Mouse (Mus musculus) bone marrow macrophage, adult 2 months (primary cell): ENCODE measurements at regions not wholly inside any gene's neighbourhood (a gene's known extent, or its start where the extent isn't known, plus 50 kb on each side); places are given as distances from the start of the nearest gene placed in this dataset.

Experiments
- H3K27ac ChIP-seq: 2 replicates; pipeline ENCODE4 v1.5.1; 2012; ENCODE audit warnings: low read depth, low read length; ENCODE audit not compliant: insufficient read depth
- H3K4me1 ChIP-seq: 2 replicates; pipeline ENCODE4 v1.6.1; 2012; ENCODE audit warnings: low read length; ENCODE audit not compliant: control insufficient read depth, insufficient read depth
- H3K4me3 ChIP-seq: 2 replicates; pipeline ENCODE4 v1.5.1; 2012; ENCODE audit warnings: mild to moderate bottlenecking, low read length, moderate library complexity; ENCODE audit not compliant: insufficient read depth
- CTCF ChIP-seq: IDR thresholded peaks from 2 replicates; pipeline ENCODE4 v1.5.1; 2012; ENCODE audit warnings: low read depth, mild to moderate bottlenecking, low read length, moderate library complexity
- POLR2A ChIP-seq: IDR thresholded peaks from 2 replicates; pipeline ENCODE4 v1.6.1; 2012; ENCODE audit warnings: mild to moderate bottlenecking, low read depth, low read length, borderline replicate concordance

- TF ChIP-seq POLR2A = no peak
- TF ChIP-seq CTCF = no peak
- H3K27ac ChIP-seq = no peak overlapping the region
- H3K4me3 ChIP-seq = no peak overlapping the region
- no peaks in the 10 kb centered on the region for H3K4me1 ChIP-seq
Observed at GRCm38 (mm10) chr9:94467846-94468245, 70.0 kb downstream of the 1190002N15Rik start.

- TF ChIP-seq CTCF (no peak), POLR2A (no peak)
- H3K27ac ChIP-seq = no peak overlapping the region
- peaks cover 5% of the 10 kb centered on the region for H3K4me1 ChIP-seq
- H3K4me3 ChIP-seq = no peak overlapping the region
Observed at GRCm38 (mm10) chr9:94456085-94456531, 81.8 kb downstream of the 1190002N15Rik start.

DNA sequence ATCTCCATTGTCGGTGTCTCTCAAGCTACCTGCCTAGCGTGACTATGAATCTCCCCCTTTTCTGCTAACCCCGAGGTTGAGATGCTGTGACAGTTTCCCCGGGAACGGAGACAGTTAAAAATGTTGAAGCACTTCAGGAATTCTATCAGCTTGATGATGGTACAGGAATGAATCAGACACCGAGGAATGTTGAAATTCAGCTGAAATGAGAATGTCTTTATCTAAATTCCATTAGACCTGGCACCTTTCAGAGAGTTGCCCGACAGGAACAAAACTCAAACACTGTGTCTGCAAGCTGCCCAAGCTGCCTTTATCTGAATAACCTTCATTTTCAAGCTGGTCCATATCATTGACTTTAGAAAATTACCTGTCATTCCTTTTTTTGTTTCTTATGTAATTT is 82.4 kb downstream of the 1190002N15Rik start:
- no peak overlapping the region for H3K4me3 ChIP-seq
- no peak overlapping the region for H3K27ac ChIP-seq
- H3K4me1 ChIP-seq = peaks cover 5% of the 10 kb centered on the region
- no peak for TF ChIP-seq CTCF
- no peak for TF ChIP-seq POLR2A

GRCm38 (mm10) chr9:94449911-94450310 is 88.0 kb downstream of the 1190002N15Rik start:
- H3K4me1 ChIP-seq = no peaks in the 10 kb centered on the region
- no peak overlapping the region for H3K4me3 ChIP-seq
- no peak overlapping the region for H3K27ac ChIP-seq
- TF ChIP-seq POLR2A = no peak

GRCm38 (mm10) chr9:94446182-94446763 is 91.6 kb downstream of the 1190002N15Rik start:
- Histone ChIP-seq H3K4me1 (no peaks in the 10 kb centered on the region), H3K27ac (no peak overlapping the region), H3K4me3 (no peak overlapping the region)
- no peak for TF ChIP-seq POLR2A
- no peak for TF ChIP-seq CTCF

GRCm38 (mm10) chr9:94444140-94444789 is 93.6 kb downstream of the 1190002N15Rik start:
- Histone ChIP-seq H3K27ac (no peak overlapping the region), H3K4me1 (no peaks in the 10 kb centered on the region), H3K4me3 (no peak overlapping the region)
- no peak for TF ChIP-seq POLR2A

DNA sequence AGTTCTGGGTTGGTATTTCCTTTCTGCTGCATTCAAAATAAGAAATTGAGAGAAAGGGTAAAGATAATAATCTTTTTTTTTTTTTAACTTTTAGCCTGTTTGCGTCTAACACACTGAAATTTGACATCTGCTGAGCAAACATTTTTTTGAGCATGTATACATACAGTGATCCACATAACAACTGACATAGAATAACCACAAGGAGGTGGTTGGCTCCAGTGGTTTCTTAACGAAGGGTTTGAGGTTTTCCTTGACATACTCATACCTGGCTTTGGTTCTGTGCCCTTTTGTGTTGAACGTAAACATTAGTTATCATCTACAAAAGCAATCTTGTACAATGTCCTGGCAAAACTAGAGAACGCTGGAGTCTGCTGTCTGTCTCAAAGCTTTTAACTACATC is 96.5 kb downstream of the 1190002N15Rik start:
- Histone ChIP-seq H3K4me1 (no peaks in the 10 kb centered on the region), H3K27ac (no peak overlapping the region), H3K4me3 (no peak overlapping the region)
- TF ChIP-seq POLR2A (no peak), CTCF (no peak)

DNA sequence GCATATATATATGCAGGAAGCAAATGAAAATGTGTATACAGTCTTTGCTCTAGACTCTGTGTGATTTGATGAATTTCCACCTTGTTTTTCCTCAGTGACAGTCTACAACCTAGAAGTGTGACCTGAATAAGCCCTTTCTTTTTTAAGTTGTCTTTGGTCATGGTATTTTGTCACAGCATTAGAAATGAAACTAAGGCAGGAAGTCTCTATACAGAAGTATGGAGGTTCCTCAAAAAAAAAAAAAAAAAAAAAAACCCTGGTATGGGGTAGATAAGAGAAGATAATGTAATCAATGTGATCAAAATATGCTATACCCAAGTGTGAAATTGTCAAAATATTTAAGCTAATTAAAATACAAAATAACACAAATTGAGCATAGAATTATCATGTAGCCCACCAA is 104.4 kb downstream of the 1190002N15Rik start:
- TF ChIP-seq POLR2A (no peak), CTCF (no peak)
- H3K27ac ChIP-seq = peak overlapping the region; percentile 40; the same call in 1 of the 2 replicates
- H3K4me1 ChIP-seq = peaks cover 20% of the 10 kb centered on the region
- H3K4me3 ChIP-seq = no peak overlapping the region

- peak overlapping the region; percentile 49 for H3K27ac ChIP-seq
- TF ChIP-seq POLR2A (no peak), CTCF (no peak)
- no peak overlapping the region for H3K4me3 ChIP-seq
- peaks cover 20% of the 10 kb centered on the region for H3K4me1 ChIP-seq
Observed at GRCm38 (mm10) chr9:94432144-94432747, 105.6 kb downstream of the 1190002N15Rik start.

DNA sequence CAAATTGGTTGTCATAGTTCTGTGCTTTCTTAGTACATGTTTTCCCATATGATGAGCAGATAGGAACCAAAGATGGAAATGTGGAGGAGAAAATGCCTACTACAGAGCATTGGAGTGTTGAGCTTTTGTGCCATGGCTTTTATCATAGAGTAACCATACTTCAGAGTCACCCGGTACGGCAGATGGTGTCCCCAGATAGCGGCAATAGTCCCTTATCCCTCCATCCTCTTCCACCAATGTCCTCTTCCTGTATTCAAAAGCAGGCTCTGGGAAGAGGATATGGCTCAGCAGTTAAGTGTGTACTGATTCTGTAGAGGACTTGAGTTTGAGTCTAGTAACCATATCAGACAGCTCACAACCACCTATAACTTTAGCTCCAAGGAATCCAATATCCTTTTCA is 106.3 kb downstream of the 1190002N15Rik start:
- no peak overlapping the region for H3K27ac ChIP-seq
- H3K4me1 ChIP-seq = peaks cover 20% of the 10 kb centered on the region
- no peak for TF ChIP-seq POLR2A
- TF ChIP-seq CTCF = no peak
- no peak overlapping the region for H3K4me3 ChIP-seq
